Mouse (Mus musculus) midbrain, postnatal 0 days (tissue): ENCODE data around the gene Gpr176. TPM values are rescaled to one million over a fixed set of nuclear protein-coding genes. Genes with fewer than 3 reads are reported as not detected.

ENCODE experiments used
- ATAC-seq: fragments of 200-750 bp; cut with Nextera tagmentation; 2 replicates; pipeline ENCODE4 v1.8.0; 2017; ENCODE audit warnings: moderate number of reproducible peaks, mild to moderate bottlenecking, moderate TSS enrichment, moderate library complexity; ENCODE audit not compliant: low FRiP score
- DNase-seq: peaks from one replicate; pipeline ENCODE4 v3.0.0-alpha.2; 2015; ENCODE audit warnings: low spot score
- H3K27ac ChIP-seq: fragments of 300-500 bp; sonication (generic); 2 replicates; pipeline ENCODE4 v1.5.1; 2014; ENCODE audit warnings: low read depth, mild to moderate bottlenecking, low read length, mixed read lengths
- H3K27me3 ChIP-seq: fragments of 300-500 bp; sonication (generic); 2 replicates; pipeline ENCODE4 v1.6.1; 2014; ENCODE audit warnings: low read length, control low read depth, mixed read lengths; ENCODE audit not compliant: insufficient read depth
- H3K36me3 ChIP-seq: fragments of 300-500 bp; sonication (generic); 2 replicates; pipeline ENCODE4 v1.6.1; 2014; ENCODE audit warnings: low read length, control low read depth, mixed read lengths; ENCODE audit not compliant: insufficient read depth
- H3K4me1 ChIP-seq: fragments of 300-500 bp; sonication (generic); 2 replicates; pipeline ENCODE4 v1.6.1; 2014; ENCODE audit warnings: mild to moderate bottlenecking, control low read depth, antibody characterized with exemption, low read length, mixed read lengths; ENCODE audit not compliant: insufficient read depth
- H3K4me2 ChIP-seq: fragments of 300-500 bp; sonication (generic); 2 replicates; pipeline ENCODE4 v1.6.1; 2014; ENCODE audit warnings: low read depth, mild to moderate bottlenecking, low read length, mixed read lengths; ENCODE audit not compliant: poor library complexity, severe bottlenecking
- H3K4me3 ChIP-seq: fragments of 300-500 bp; sonication (generic); 2 replicates; pipeline ENCODE4 v1.5.1; 2014; ENCODE audit warnings: low read depth, mild to moderate bottlenecking, low read length, moderate library complexity
- H3K9ac ChIP-seq: fragments of 300-500 bp; sonication (generic); replicated peaks from 2 replicates; pipeline ENCODE4 v1.6.1; 2014; ENCODE audit warnings: mild to moderate bottlenecking, low read length, moderate library complexity, mixed read lengths; ENCODE audit not compliant: poor library complexity, severe bottlenecking
- H3K9me3 ChIP-seq: fragments of 300-500 bp; sonication (generic); 2 replicates; pipeline ENCODE4 v1.6.1; 2016; ENCODE audit warnings: low read length, control low read depth
- CTCF ChIP-seq: IDR thresholded peaks from 2 replicates; pipeline ENCODE4 v1.5.1; 2016; ENCODE audit warnings: antibody characterized with exemption, mild to moderate bottlenecking
- WGBS: fragments of 180-500 bp; shearing (Covaris S2); extraction: QIAGEN DNeasy Blood & Tissue Kit; methylation state at CpG from one replicate; pipeline ENCODE4 v1.1.7; 2014; 5-methylcytosine and 5-hydroxymethylcytosine counted together
- microRNA-seq: library from miRNA; unstranded; fragments of <30 nt; microRNA quantifications from one replicate; pipeline ENCODE4, GENCODE M21; 2016; ENCODE audit warnings: borderline number of aligned reads
- polyA plus RNA-seq: library from polyadenylated mRNA; unstranded; fragments of >200 nt; fragmentation: Nextera tagmentation; extraction: Ambion mirVana; gene quantifications from 2 replicates; pipeline ENCODE4 v1.2.1, GENCODE M21; 2015
- total RNA-seq: library from RNA; depleted of rRNA; stranded (reverse); fragments of >200 nt; gene quantifications from 2 replicates; pipeline ENCODE4 v1.2.3, GENCODE M21; 2014; rRNA removed

The Gpr176 gene
- total and polyA plus RNA-seq, 2 experiments from 2014 or later, result 9.0 to 15.1 TPM

- Histone ChIP-seq H3K36me3 (no peaks in the 10 kb centered on the region), H3K4me3 (no peak overlapping the region), H3K9ac (no peak overlapping the region), H3K27ac (no peak overlapping the region), H3K9me3 (no peaks in the 10 kb centered on the region), H3K4me2 (no peak overlapping the region), H3K27me3 (0 out of 2 replicates have a peak, but pooled peaks cover 3% of the 10 kb centered on the region), H3K4me1 (no peaks in the 10 kb centered on the region)
- 82% methylated on average over 7 of the region's 7 CpGs for WGBS
- DNase-seq (no peak), ATAC-seq (no peak)
- no peak for TF ChIP-seq CTCF
Measured at GRCm38 (mm10) chr2:118236196-118236595, 137.0 kb downstream of the Gpr176 start.

- no peaks in the 10 kb centered on the region for H3K4me1 ChIP-seq
- TF ChIP-seq CTCF, result 0 out of 2 replicates have a peak, but pooled peaks have one; percentile 3
- ATAC-seq (no peak), DNase-seq (peak; percentile 60)
- H3K9me3 ChIP-seq, result no peaks in the 10 kb centered on the region
- no peak overlapping the region for H3K9ac ChIP-seq
- H3K27ac ChIP-seq, result no peak overlapping the region
- no peaks in the 10 kb centered on the region for H3K36me3 ChIP-seq
- H3K27me3 ChIP-seq, result 0 out of 2 replicates have a peak, but pooled peaks cover 3% of the 10 kb centered on the region
- 86% methylated on average over 3 of the region's 3 CpGs for WGBS
- H3K4me2 ChIP-seq, result no peak overlapping the region
- no peak overlapping the region for H3K4me3 ChIP-seq
Measured at GRCm38 (mm10) chr2:118235614-118236013, 137.6 kb downstream of the Gpr176 start.

DNA sequence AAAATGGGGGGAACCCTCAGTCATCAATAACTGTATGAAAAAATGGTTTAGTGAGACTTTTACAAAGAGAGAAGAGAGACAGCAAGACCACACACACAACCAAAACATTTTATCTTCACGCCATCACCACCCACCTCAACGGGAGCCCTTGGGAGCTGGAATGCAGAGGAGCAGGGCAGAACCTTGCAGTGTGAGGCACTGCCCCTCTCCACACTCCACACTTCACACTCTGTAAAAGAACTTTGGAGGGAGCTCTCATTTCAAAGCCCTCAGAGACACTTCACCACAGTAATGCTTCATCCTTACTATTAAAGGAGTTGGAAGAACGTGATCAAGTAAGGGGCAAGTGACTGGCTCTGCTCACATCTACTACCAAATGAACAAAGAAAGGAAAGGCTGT is 142.7 kb downstream of the Gpr176 start:
- 78% methylated on average over 3 of the region's 3 CpGs for WGBS
- H3K4me1 ChIP-seq, result no peaks in the 10 kb centered on the region

DNA sequence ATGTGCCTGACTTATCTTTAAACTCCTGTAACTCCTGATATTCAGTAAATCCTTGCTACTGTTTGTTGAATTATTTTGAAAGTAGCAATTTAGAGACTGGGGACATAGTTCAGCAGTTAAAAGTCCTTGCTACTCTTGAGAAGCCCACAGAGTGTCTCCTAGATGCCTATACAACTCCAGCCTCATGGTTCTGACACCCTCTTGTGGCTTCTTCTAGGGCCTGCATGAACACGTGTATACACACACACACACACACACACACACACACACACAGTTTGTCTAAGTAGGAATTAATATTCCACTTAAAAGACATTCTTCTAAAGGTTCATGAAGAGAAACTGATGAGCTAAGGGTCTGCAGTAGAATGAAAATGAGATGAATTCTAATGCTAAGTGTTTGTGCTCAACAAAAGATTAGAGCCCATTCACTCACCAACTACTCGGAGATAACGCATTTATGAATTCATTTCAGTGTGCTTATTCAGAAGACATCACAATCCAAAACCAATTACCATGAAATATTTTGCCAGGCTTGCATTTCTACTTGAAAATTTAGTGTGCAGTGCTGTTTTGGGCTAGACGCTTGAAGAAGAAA is 144.6 kb downstream of the Gpr176 start:
- Histone ChIP-seq H3K36me3 (no peaks in the 10 kb centered on the region), H3K9me3 (no peaks in the 10 kb centered on the region), H3K4me3 (no peak overlapping the region), H3K27ac (no peak overlapping the region), H3K4me2 (no peak overlapping the region), H3K9ac (no peak overlapping the region), H3K4me1 (no peaks in the 10 kb centered on the region), H3K27me3 (no peaks in the 10 kb centered on the region)
- WGBS, result 44% methylated on average over 4 of the region's 4 CpGs
- ATAC-seq, result no peak
- peak; percentile 5 for DNase-seq
- TF ChIP-seq CTCF, result peak; percentile 48

More for the DNA sequence above, 142.7 kb downstream of the Gpr176 start:
- Histone ChIP-seq H3K4me3 (no peak overlapping the region), H3K9me3 (no peaks in the 10 kb centered on the region), H3K36me3 (no peaks in the 10 kb centered on the region), H3K4me2 (no peak overlapping the region), H3K27ac (no peak overlapping the region), H3K27me3 (no peaks in the 10 kb centered on the region), H3K9ac (no peak overlapping the region)
- DNase-seq (no peak), ATAC-seq (no peak)
- TF ChIP-seq CTCF, result no peak

Small RNA genes lying within 50 kb of the gene (microRNA-seq; reads per million reads assigned to microRNA genes)
- not detected for gene Gm22800

Other genes starting within 250 kb of the Gpr176 start
- gene Fsip1, start 116.5 kb downstream of the Gpr176 start, total RNA-seq, result 1.2 and 1.3 TPM in 2 replicates
- gene Fsip1, start 116.5 kb downstream of the Gpr176 start, polyA plus RNA-seq, result 5.7 and 6.1 TPM in 2 replicates
- gene Eif2ak4, start 15.2 kb upstream of the Gpr176 start, total RNA-seq, result 17.2 TPM in 2 replicates
- gene Eif2ak4, start 15.2 kb upstream of the Gpr176 start, polyA plus RNA-seq, result 7.6 and 8.5 TPM in 2 replicates
- 161 and 181 TPM in 2 replicates for gene Srp14, start 106.3 kb upstream of the Gpr176 start, total RNA-seq
- 331 and 352 TPM in 2 replicates for gene Srp14, start 106.3 kb upstream of the Gpr176 start, polyA plus RNA-seq
- 6.8 and 9.8 TPM in 2 replicates for gene Bmf, start 176.3 kb upstream of the Gpr176 start, total RNA-seq
- gene Bmf, start 176.3 kb upstream of the Gpr176 start, polyA plus RNA-seq, result 0.99 and 1.1 TPM in 2 replicates
- gene Bub1b, start 224.8 kb upstream of the Gpr176 start, total RNA-seq, result 7.4 and 8.9 TPM in 2 replicates
- 3.0 and 4.2 TPM in 2 replicates for gene Bub1b, start 224.8 kb upstream of the Gpr176 start, polyA plus RNA-seq